ENCODE assay signal across 19 mouse cellular contexts in genomic region chr11:45154497-45154896, GRCm38 (mm10).
DNase-seq lines count a peak whose midpoint lies in the region; ATAC-seq lines count a peak whose summit lies in the region.
"Had no signal": no experiment of that assay in that cellular context is flagged by ENCODE, and none has a peak within 500 bp of the region (broad histone marks: within the 10 kb centered on the region; RNA-seq: fewer than 3 reads in every experiment).

No protein-coding gene starts in this region.

- no peaks in the 10 kb centered on the region for H3K27me3 ChIP-seq in forebrain, embryonic 14.5 days (replicated peaks; ENCODE audit: control insufficient read depth, insufficient read depth, low read length)
- H3K27me3 ChIP-seq in hindbrain, embryonic 11.5 days (ENCODE audit: control insufficient read depth, insufficient read depth, low read length) = no peaks in the 10 kb centered on the region
- peaks cover 15% of the 10 kb centered on the region; the same call in 1 of the 2 replicates for H3K27me3 ChIP-seq in limb, embryonic 13.5 days
- H3K27me3 ChIP-seq: embryonic facial prominence, embryonic 15.5 days; megakaryocyte, embryonic 14.5 days; stomach, embryonic 15.5 days had no signal

- DNase-seq in layer of hippocampus, adult 11-12 months (ENCODE audit: low spot score) = peak; percentile 5
- no peak for DNase-seq in layer of hippocampus, postnatal 36 days
- peak; percentile 42 for DNase-seq in forebrain, embryonic 14.5 days (ENCODE audit: low spot score)
- peak; percentile 59 for DNase-seq in hindbrain, embryonic 11.5 days (ENCODE audit: low spot score)
- DNase-seq in B cell, adult 2 months = no peak
- no peak for DNase-seq in right cerebral cortex, adult 2 months (ENCODE audit: low spot score in 2 of 2)
- DNase-seq: adrenal gland, adult 8-10 months; cerebellum, adult 11-12 months; kidney, adult 8-10 months; left cerebral cortex, postnatal 4 days; spleen, adult 18-20 months had no signal

- 58% methylated on average over 8 of the region's 8 CpGs for WGBS in forebrain, embryonic 14.5 days
- WGBS in hindbrain, embryonic 11.5 days = 47% methylated on average over 8 of the region's 8 CpGs
- 19% methylated on average over 8 of the region's 8 CpGs for WGBS in limb, embryonic 13.5 days

- no peak overlapping the region for H3K4me2 ChIP-seq in forebrain, embryonic 14.5 days (ENCODE audit: low read length)
- H3K4me2 ChIP-seq in hindbrain, embryonic 11.5 days (replicated peaks; ENCODE audit: low read depth, low read length) = no peak overlapping the region
- H3K4me2 ChIP-seq in limb, embryonic 13.5 days (replicated peaks) = 0 out of 2 replicates have a peak overlapping the region, but pooled peaks have one; percentile 11
- H3K4me2 ChIP-seq: embryonic facial prominence, embryonic 15.5 days; stomach, embryonic 15.5 days had no signal

- H3K4me1 ChIP-seq in forebrain, embryonic 14.5 days (ENCODE audit: control insufficient read depth, insufficient read depth, low read length) = no peaks in the 10 kb centered on the region; the same call in 1 of the 2 replicates
- H3K4me1 ChIP-seq in hindbrain, embryonic 11.5 days (replicated peaks; ENCODE audit: control insufficient read depth, insufficient read depth, low read length) = 0 out of 2 replicates have a peak, but pooled peaks cover 2% of the 10 kb centered on the region
- H3K4me1 ChIP-seq in limb, embryonic 13.5 days = peaks cover 12% of the 10 kb centered on the region
- H3K4me1 ChIP-seq: embryonic facial prominence, embryonic 15.5 days; megakaryocyte, embryonic 14.5 days; stomach, embryonic 15.5 days had no signal

- no peak overlapping the region; the same call in 1 of the 2 replicates for H3K9ac ChIP-seq in forebrain, embryonic 14.5 days (ENCODE audit: low read length)
- no peak overlapping the region for H3K9ac ChIP-seq in hindbrain, embryonic 11.5 days (ENCODE audit: low read depth, low read length)
- H3K9ac ChIP-seq in limb, embryonic 13.5 days = no peak overlapping the region
- H3K9ac ChIP-seq: embryonic facial prominence, embryonic 15.5 days; liver, embryonic 14.5 days; stomach, embryonic 15.5 days had no signal

- peak; percentile 48; the same call in 1 of the 2 replicates for ATAC-seq in forebrain, embryonic 14.5 days
- ATAC-seq in hindbrain, embryonic 11.5 days (ENCODE audit: low FRiP score) = peak; percentile 83
- no peak for ATAC-seq in limb, embryonic 13.5 days (ENCODE audit: low FRiP score, low read depth)
- ATAC-seq in frontal cortex, adult (ENCODE audit: low TSS enrichment) = no peak
- ATAC-seq: lung, postnatal 0 days had no signal

- H3K4me3 ChIP-seq in forebrain, embryonic 14.5 days (ENCODE audit: low read depth, low read length) = no peak overlapping the region
- no peak overlapping the region for H3K4me3 ChIP-seq in hindbrain, embryonic 11.5 days (ENCODE audit: low read depth, low read length)
- no peak overlapping the region for H3K4me3 ChIP-seq in limb, embryonic 13.5 days
- H3K4me3 ChIP-seq: embryonic facial prominence, embryonic 15.5 days; megakaryocyte, embryonic 14.5 days; stomach, embryonic 15.5 days had no signal

- peak overlapping the region; percentile 30; the same call in 1 of the 2 replicates for H3K27ac ChIP-seq in forebrain, embryonic 14.5 days (ENCODE audit: low read depth, low read length)
- peak overlapping the region; percentile 72 for H3K27ac ChIP-seq in hindbrain, embryonic 11.5 days (ENCODE audit: low read depth, low read length)
- H3K27ac ChIP-seq in limb, embryonic 13.5 days = no peak overlapping the region
- H3K27ac ChIP-seq: embryonic facial prominence, embryonic 15.5 days; liver, embryonic 14.5 days; stomach, embryonic 15.5 days had no signal

- no peaks in the 10 kb centered on the region for H3K36me3 ChIP-seq in forebrain, embryonic 14.5 days (ENCODE audit: control insufficient read depth, insufficient read depth, low read length)
- H3K36me3 ChIP-seq in hindbrain, embryonic 11.5 days (ENCODE audit: control insufficient read depth, insufficient read depth, low read length) = no peaks in the 10 kb centered on the region
- H3K36me3 ChIP-seq in limb, embryonic 13.5 days = no peaks in the 10 kb centered on the region
- H3K36me3 ChIP-seq: embryonic facial prominence, embryonic 15.5 days; G1E; stomach, embryonic 15.5 days had no signal

- H3K9me3 ChIP-seq in forebrain, embryonic 14.5 days (replicated peaks; ENCODE audit: control insufficient read depth, low read length) = no peaks in the 10 kb centered on the region
- H3K9me3 ChIP-seq in hindbrain, embryonic 11.5 days (ENCODE audit: control insufficient read depth, low read length) = no peaks in the 10 kb centered on the region
- H3K9me3 ChIP-seq in limb, embryonic 13.5 days = no peaks in the 10 kb centered on the region
- H3K9me3 ChIP-seq: embryonic facial prominence, embryonic 15.5 days; G1E; megakaryocyte, embryonic 14.5 days; stomach, embryonic 15.5 days had no signal

Comparison
In these comparisons a context has a peak if more than half of its experiments do, and no peak if none do; other contexts are left out.
1. DNase-seq: peak in layer of hippocampus, adult 11-12 months (single experiment), forebrain, embryonic 14.5 days (single experiment) and hindbrain, embryonic 11.5 days (single experiment); none in layer of hippocampus, postnatal 36 days (0 of 2), B cell, adult 2 months (0 of 2) and right cerebral cortex, adult 2 months (0 of 2).
2. ATAC-seq: peak in forebrain, embryonic 14.5 days (single experiment) and hindbrain, embryonic 11.5 days (single experiment); none in limb, embryonic 13.5 days (single experiment) and frontal cortex, adult (single experiment).